10 mouse cellular contexts compared by ENCODE assay signal in genomic region chr6:90507443-90507842, GRCm38 (mm10). TPM values are rescaled to one million over a fixed set of nuclear protein-coding genes. Genes with fewer than 3 reads are reported as not detected.
A peak's percentile ranks its signal among the peaks of the same experiment; 100 is the strongest.
DNase-seq lines count a peak whose midpoint lies in the region; ATAC-seq and TF ChIP-seq lines count a peak whose summit lies in the region.
"Had no signal": no experiment of that assay in that cellular context is flagged by ENCODE, and none has a peak within 500 bp of the region (broad histone marks: within the 10 kb centered on the region; RNA-seq: fewer than 3 reads in every experiment).

No protein-coding gene starts in this region.

- DNase-seq in heart, embryonic 10.5 days (ENCODE audit: low spot score): no peak
- no peak for DNase-seq in heart, postnatal 14 days
- DNase-seq in layer of hippocampus, adult 2 months (ENCODE audit: low spot score in 2 of 2): no peak
- no peak for DNase-seq in layer of hippocampus, adult 11-12 months (ENCODE audit: low spot score)
- DNase-seq in limb, embryonic 14.5 days (ENCODE audit: low spot score): no peak
- DNase-seq in right cerebral cortex, adult 18-20 months: no peak
- DNase-seq in cerebellum, postnatal 4 days (ENCODE audit: low spot score in 2 of 2): no peak
- DNase-seq: B cell, adult 2 months had no signal

- H3K4me3 ChIP-seq in heart, embryonic 10.5 days: no peak overlapping the region
- no peak overlapping the region for H3K4me3 ChIP-seq in layer of hippocampus, adult 2 months
- H3K4me3 ChIP-seq in cortical plate, adult 2 months (ENCODE audit: insufficient read depth, low read length): no peak overlapping the region
- no peak overlapping the region for H3K4me3 ChIP-seq in limb, embryonic 14.5 days (replicated peaks; ENCODE audit: low read length)

- H3K36me3 ChIP-seq in heart, embryonic 10.5 days: no peaks in the 10 kb centered on the region
- H3K36me3 ChIP-seq in limb, embryonic 14.5 days (ENCODE audit: control insufficient read depth, insufficient read depth, low read length): no peaks in the 10 kb centered on the region

- no peak overlapping the region for H3K9ac ChIP-seq in limb, embryonic 14.5 days (ENCODE audit: low read depth, low read length, severe bottlenecking)

- no peaks in the 10 kb centered on the region for H3K9me3 ChIP-seq in heart, embryonic 10.5 days
- H3K9me3 ChIP-seq in limb, embryonic 14.5 days (ENCODE audit: control insufficient read depth, low read length): no peaks in the 10 kb centered on the region

- intact Hi-C loops in heart, postnatal 14 days (cut with DNase I): no loop called here

- ATAC-seq in limb, embryonic 14.5 days (ENCODE audit: low FRiP score, low read depth): no peak

- peak overlapping the region; percentile 77 for H3K27ac ChIP-seq in heart, embryonic 10.5 days
- H3K27ac ChIP-seq in layer of hippocampus, adult 2 months: peak overlapping the region; percentile 84
- peak overlapping the region; percentile 37; the same call in 1 of the 2 replicates for H3K27ac ChIP-seq in cortical plate, adult 2 months (ENCODE audit: insufficient read depth, low read length)
- H3K27ac ChIP-seq in limb, embryonic 14.5 days (replicated peaks; ENCODE audit: low read depth, low read length): peak overlapping the region; percentile 65

- H3K27me3 ChIP-seq in heart, embryonic 10.5 days (ENCODE audit: insufficient read depth, poor library complexity, severe bottlenecking): no peaks in the 10 kb centered on the region
- H3K27me3 ChIP-seq in limb, embryonic 14.5 days (ENCODE audit: control insufficient read depth, insufficient read depth, low read length): no peaks in the 10 kb centered on the region

- peaks cover 36% of the 10 kb centered on the region for H3K4me1 ChIP-seq in heart, embryonic 10.5 days
- H3K4me1 ChIP-seq in cortical plate, adult 2 months (ENCODE audit: control insufficient read depth, insufficient read depth, low read length): peaks cover 7% of the 10 kb centered on the region
- H3K4me1 ChIP-seq in limb, embryonic 14.5 days (ENCODE audit: control insufficient read depth, insufficient read depth, low read length): peaks cover 28% of the 10 kb centered on the region

- TF ChIP-seq POLR2A in cortical plate, adult 2 months (IDR thresholded peaks at IDR 0.05; ENCODE audit: extremely low read depth, insufficient read depth, low read length): no peak
- no peak for TF ChIP-seq POLR2A in limb, embryonic 14.5 days (IDR thresholded peaks at IDR 0.05; ENCODE audit: borderline replicate concordance, extremely low read depth, insufficient read depth, insufficient read length)

- TF ChIP-seq CTCF in layer of hippocampus, adult 2 months (conservative IDR thresholded peaks at IDR 0.05): no peak
- TF ChIP-seq CTCF in cortical plate, adult 2 months (IDR thresholded peaks at IDR 0.05; ENCODE audit: extremely low read depth, insufficient read depth, low read length): no peak

- H3K4me2 ChIP-seq in limb, embryonic 14.5 days (replicated peaks; ENCODE audit: low read depth, low read length, severe bottlenecking): 0 out of 2 replicates have a peak overlapping the region, but pooled peaks have one; percentile 2

RNA-seq across cellular contexts. Expression of gene Aldh1l1, which starts 21.2 kb away (rescaled TPM):
- 0.93 and 1.3 TPM in 2 replicates for polyA plus RNA-seq in heart, embryonic 10.5 days (2016; fragmentation: Nextera tagmentation; extraction: Ambion mirVana)
- 1 to 10 TPM in 1 of 2 experiments, under 1 TPM in 1; 0.90 to 2.7 TPM for total RNA-seq in heart, postnatal 14 days (2021)
- total RNA-seq in layer of hippocampus, adult 2 months (2021): 10 to 100 TPM; 39.3 to 45.2 TPM
- polyA plus RNA-seq in cortical plate, adult 2 months (2012; rRNA removed): 77.0 and 83.1 TPM in 2 replicates
- polyA plus RNA-seq in limb, embryonic 14.5 days (2012; rRNA removed): 1.3 and 1.5 TPM in 2 replicates
- 1.4 and 2.1 TPM in 2 replicates for polyA plus RNA-seq in limb, embryonic 14.5 days (2014; fragmentation: Nextera tagmentation; extraction: Ambion mirVana)

RNA-seq across cellular contexts. Expression of gene Klf15, which starts 45.1 kb away (rescaled TPM):
- 7.9 and 11.5 TPM in 2 replicates for polyA plus RNA-seq in heart, embryonic 10.5 days (2016; fragmentation: Nextera tagmentation; extraction: Ambion mirVana)
- total RNA-seq in heart, postnatal 14 days (2021): 10 to 100 TPM; 43.5 to 44.3 TPM
- 10 to 100 TPM; 29.9 to 33.8 TPM for total RNA-seq in layer of hippocampus, adult 2 months (2021)
- 31.9 and 33.0 TPM in 2 replicates for polyA plus RNA-seq in cortical plate, adult 2 months (2012; rRNA removed)
- polyA plus RNA-seq in limb, embryonic 14.5 days (2012; rRNA removed): 7.0 TPM in 2 replicates
- 4.4 and 5.3 TPM in 2 replicates for polyA plus RNA-seq in limb, embryonic 14.5 days (2014; fragmentation: Nextera tagmentation; extraction: Ambion mirVana)
- total RNA-seq: megakaryocyte-erythroid progenitor cell, adult 5-6 weeks had no signal

Comparison
In these comparisons a context has a peak if more than half of its experiments do, and no peak if none do; other contexts are left out.
1. RNA of gene Aldh1l1, which starts 21.2 kb away (polyA plus RNA-seq): 77.0 to 83.1 TPM in cortical plate, adult 2 months; 1.3 to 2.1 TPM in limb, embryonic 14.5 days and 0.93 to 1.3 TPM in heart, embryonic 10.5 days; every median in the first group is over 10 times any median in the second.
2. Peak in every context shown above with its lines, with median percentiles within 50 percentile points of each other: H3K27ac ChIP-seq.